Mouse (Mus musculus) spleen, postnatal 36 days (tissue): ENCODE measurements around the gene Grb2.

Experiments used
- DNase-seq, 2 experiments: peaks; one replicate each; pipeline ENCODE4 v3.0.0; 2022; ENCODE audit warnings: low spot score in 2 of 2, mixed read lengths in 1 of 2

The Grb2 gene

GRCm38 (mm10) chr11:115686369-115686768 is 22.0 kb downstream of the Grb2 start:
- no peak for DNase-seq

- DNase-seq, result no peak
Observed at GRCm38 (mm10) chr11:115685954-115686353, 22.4 kb downstream of the Grb2 start.

GRCm38 (mm10) chr11:115684877-115685276 is 23.5 kb downstream of the Grb2 start:
- no peak for DNase-seq

DNA sequence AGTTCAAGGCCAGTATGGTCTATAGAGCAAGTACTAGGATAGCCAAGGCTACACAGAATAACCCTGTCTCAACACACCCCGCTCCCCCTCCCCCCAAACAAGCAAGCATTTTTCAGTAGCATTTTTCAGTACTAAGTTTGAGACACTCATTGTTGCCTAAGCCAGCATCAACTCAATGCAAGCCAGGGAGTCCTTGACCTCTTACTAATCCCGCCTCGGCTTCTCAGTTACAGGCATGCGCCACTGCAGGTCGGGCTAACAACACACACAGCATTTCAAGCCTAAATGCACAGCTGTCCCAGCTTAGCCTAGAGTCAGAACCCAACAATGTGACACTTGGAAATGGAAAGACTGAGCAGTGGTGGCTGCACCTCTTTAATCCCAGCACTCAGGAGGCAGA is 25.1 kb downstream of the Grb2 start:
- DNase-seq, result no peak

DNA sequence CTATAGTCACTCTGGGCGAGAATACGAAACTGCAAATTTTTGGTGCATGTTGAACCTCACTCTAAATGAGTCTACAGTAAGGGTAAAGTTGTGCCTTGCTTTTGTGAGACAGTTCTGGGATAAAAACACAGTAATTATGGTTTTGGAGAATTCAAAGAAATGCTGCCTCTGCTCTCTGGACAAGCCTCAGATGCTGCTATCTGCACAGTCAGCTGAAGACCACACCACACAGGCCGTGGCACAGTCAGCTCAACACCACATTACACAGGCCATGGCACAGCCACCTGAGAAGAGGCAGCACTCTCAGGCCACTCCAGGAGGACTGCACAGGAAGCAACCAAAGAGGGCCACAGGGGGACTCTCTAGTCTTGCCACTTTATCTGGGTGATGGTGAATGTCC is 26.0 kb downstream of the Grb2 start:
- no peak for DNase-seq

GRCm38 (mm10) chr11:115679554-115680238 is 28.7 kb downstream of the Grb2 start:
- no peak for DNase-seq

GRCm38 (mm10) chr11:115678861-115679260 is 29.5 kb downstream of the Grb2 start:
- no peak for DNase-seq

- DNase-seq, result no peak
Observed at GRCm38 (mm10) chr11:115677511-115677910, 30.9 kb downstream of the Grb2 start.

- DNase-seq, result no peak
Observed at GRCm38 (mm10) chr11:115676738-115677137, 31.7 kb downstream of the Grb2 start.

GRCm38 (mm10) chr11:115674235-115674865 is 34.0 kb downstream of the Grb2 start:
- no peak for DNase-seq

DNA sequence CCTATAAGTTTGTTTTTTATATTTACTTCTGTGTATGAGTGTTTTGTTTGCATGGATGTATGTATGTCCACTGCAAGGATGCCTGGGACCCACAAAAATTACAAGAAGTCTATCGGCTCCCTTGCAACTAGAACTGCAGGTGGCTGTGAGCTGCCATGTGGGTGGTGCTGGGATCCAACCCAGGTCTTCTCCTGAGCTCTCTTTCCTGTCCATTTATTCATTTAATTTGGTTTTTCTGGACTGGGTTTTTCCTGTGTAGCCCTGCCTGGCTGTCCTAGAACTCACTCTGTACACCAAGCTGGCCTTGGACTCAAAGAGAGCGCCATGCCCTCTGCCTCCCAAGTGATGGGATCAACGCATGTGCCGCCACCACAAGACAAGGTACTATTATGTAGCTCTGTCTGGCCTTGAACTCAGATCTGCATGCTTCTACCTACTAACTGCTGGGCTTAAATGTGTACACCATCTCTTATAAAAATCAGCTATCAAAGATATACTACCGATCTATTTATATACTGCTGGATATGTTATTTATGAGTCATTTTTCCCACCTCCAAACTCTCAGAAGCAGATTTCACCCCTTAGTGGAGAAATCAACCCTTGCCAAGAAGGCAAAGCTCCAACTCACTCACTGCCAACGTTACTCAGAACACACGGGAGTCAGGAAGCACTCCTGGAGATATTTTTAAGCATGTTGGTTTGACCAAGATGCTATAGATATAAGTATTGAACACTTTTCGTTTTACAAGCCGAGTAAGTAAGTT is 34.7 kb downstream of the Grb2 start:
- DNase-seq, result no peak

- DNase-seq, result no peak
Observed at GRCm38 (mm10) chr11:115672226-115672987, 36.0 kb downstream of the Grb2 start.

- DNase-seq, result no peak
Observed at GRCm38 (mm10) chr11:115670451-115671050, 37.8 kb downstream of the Grb2 start.

DNA sequence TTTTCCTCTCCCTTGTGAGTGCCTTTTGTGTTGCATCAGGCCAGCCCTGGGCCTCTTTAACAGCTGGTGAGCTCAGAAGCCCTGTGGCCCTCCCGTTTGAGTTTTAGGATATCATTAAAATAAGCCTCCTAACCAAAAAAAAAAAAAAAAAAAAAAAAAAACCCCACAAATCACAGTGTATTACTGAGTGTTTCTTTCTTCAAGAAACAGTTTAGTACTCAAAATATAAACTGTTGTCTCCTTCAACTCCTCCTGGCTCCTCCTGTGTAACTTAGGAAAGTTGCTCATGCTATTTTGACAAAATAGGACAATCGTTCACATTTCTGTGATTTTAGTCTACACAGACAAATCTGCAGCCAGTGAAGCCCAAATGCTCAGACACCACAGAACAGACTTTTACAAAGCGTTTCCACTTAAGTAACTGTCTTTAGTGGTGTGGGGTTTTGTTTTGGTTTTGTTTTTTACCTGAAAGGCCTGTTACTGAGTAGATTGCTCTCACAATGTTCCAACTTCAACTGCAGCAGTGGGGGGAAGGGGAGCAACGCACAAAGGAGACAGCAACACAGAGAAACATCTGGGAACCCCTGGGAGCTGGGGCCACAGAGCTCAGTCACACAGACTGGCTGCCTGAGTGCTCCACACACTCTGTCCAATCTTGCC is 44.6 kb downstream of the Grb2 start:
- no peak for DNase-seq

GRCm38 (mm10) chr11:115660376-115660775 is 48.0 kb downstream of the Grb2 start:
- no peak for DNase-seq

DNA sequence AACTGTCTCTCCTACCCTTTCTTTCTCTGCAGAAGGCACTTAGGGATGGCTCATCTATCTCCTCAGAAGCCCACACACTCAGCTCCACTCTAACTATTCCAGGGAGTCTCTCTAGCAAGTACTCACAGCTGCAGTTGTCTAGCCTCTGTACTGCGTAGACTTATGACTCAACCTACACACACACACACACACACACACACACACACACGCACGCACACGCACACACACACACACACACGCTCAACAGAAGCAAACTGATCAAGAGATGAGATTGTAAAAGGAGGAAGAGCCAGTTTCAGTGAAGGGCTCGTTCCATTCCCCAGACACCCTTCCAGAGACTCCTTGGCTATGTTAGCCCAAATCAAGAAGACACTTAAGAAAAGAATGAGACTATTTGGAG is 49.9 kb downstream of the Grb2 start:
- no peak for DNase-seq

- DNase-seq, result peak; percentile 56 to 62
Observed at GRCm38 (mm10) chr11:115654128-115654527, 54.3 kb downstream of the Grb2 start.

- DNase-seq, result no peak
Observed at GRCm38 (mm10) chr11:115653194-115653593, 55.2 kb downstream of the Grb2 start.

DNA sequence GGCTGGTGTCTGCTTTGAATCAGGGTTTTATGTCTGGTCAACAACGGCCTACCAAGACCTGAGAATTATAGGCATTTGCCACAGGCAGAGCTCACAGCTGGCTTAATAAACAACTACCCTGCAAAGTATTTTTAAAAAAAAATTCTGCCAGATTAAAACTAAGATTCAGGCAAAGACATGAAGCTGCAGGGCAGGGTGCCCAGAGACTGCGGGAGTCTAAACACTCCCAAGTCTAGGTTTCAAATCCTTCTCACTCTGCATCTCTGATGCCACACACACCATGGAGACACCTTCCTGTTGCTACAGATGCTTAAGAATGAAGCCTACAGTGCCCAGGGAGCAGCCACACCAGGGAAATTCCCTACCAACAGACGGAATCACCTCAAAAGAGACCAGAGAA is 56.7 kb downstream of the Grb2 start:
- DNase-seq, result no peak

GRCm38 (mm10) chr11:115649706-115650105 is 58.7 kb downstream of the Grb2 start:
- no peak for DNase-seq

GRCm38 (mm10) chr11:115647459-115647858 is 60.9 kb downstream of the Grb2 start:
- DNase-seq, result peak; percentile 57 to 72
